Mouse (Mus musculus) neural tube, embryonic 14.5 days (tissue): ENCODE measurements around the gene Atp6v1e1. TPM values are rescaled to one million over a fixed set of nuclear protein-coding genes. Genes with fewer than 3 reads are reported as not detected.

Experiments used
- ATAC-seq: fragments of 200-750 bp; cut with Nextera tagmentation; 2 replicates; pipeline ENCODE4 v1.8.0; 2017; ENCODE audit warnings: low read depth, mild to moderate bottlenecking, moderate TSS enrichment, moderate library complexity
- H3K27ac ChIP-seq: fragments of 300-500 bp; sonication (generic); 2 replicates; pipeline ENCODE4 v1.5.1; 2014; ENCODE audit warnings: low read depth, mild to moderate bottlenecking, control low read depth, low read length, moderate library complexity, mixed read lengths
- H3K27me3 ChIP-seq: fragments of 300-500 bp; sonication (generic); 2 replicates; pipeline ENCODE4 v1.6.1; 2014; ENCODE audit warnings: low read length; ENCODE audit not compliant: control insufficient read depth, insufficient read depth
- H3K36me3 ChIP-seq: fragments of 300-500 bp; sonication (generic); 2 replicates; pipeline ENCODE4 v1.6.1; 2014; ENCODE audit warnings: low read length, mixed read lengths; ENCODE audit not compliant: control insufficient read depth, insufficient read depth
- H3K4me1 ChIP-seq: fragments of 300-500 bp; sonication (generic); 2 replicates; pipeline ENCODE4 v1.6.1; 2014; ENCODE audit warnings: low read length; ENCODE audit not compliant: control insufficient read depth, insufficient read depth
- H3K4me2 ChIP-seq: fragments of 300-500 bp; sonication (generic); 2 replicates; pipeline ENCODE4 v1.6.1; 2014; ENCODE audit warnings: mild to moderate bottlenecking, low read depth, low read length, control low read depth
- H3K4me3 ChIP-seq: fragments of 300-500 bp; sonication (generic); 2 replicates; pipeline ENCODE4 v1.5.1; 2014; ENCODE audit warnings: low read depth, low read length, control low read depth, mixed read lengths
- H3K9ac ChIP-seq: fragments of 300-500 bp; sonication (generic); replicated peaks from 2 replicates; pipeline ENCODE4 v1.6.1; 2014; ENCODE audit warnings: low read depth, mild to moderate bottlenecking, control low read depth, low read length, mixed read lengths
- H3K9me3 ChIP-seq: fragments of 300-500 bp; sonication (generic); 2 replicates; pipeline ENCODE4 v1.6.1; 2016; ENCODE audit warnings: low read length; ENCODE audit not compliant: control insufficient read depth
- WGBS: fragments of 180-500 bp; shearing (Covaris S2); extraction: QIAGEN DNeasy Blood & Tissue Kit; methylation state at CpG from one replicate; pipeline ENCODE4 v1.1.7; 2014; 5-methylcytosine and 5-hydroxymethylcytosine counted together
- microRNA-seq: library from miRNA; unstranded; fragments of <30 nt; microRNA quantifications from one replicate; pipeline ENCODE4, GENCODE M21; 2016
- polyA plus RNA-seq: library from polyadenylated mRNA; unstranded; fragments of >200 nt; fragmentation: Nextera tagmentation; extraction: Ambion mirVana; gene quantifications from 2 replicates; pipeline ENCODE4 v1.2.1, GENCODE M21; 2014

The Atp6v1e1 gene
- polyA plus RNA-seq, 1 experiment from 2014 or later: 335 TPM

- 93% methylated on average over 1 of the region's 1 CpGs for WGBS
- H3K27ac ChIP-seq: no peak overlapping the region
- H3K9me3 ChIP-seq: no peaks in the 10 kb centered on the region
- H3K4me1 ChIP-seq: peaks cover 10% of the 10 kb centered on the region; the same call in 1 of the 2 replicates
- H3K27me3 ChIP-seq: no peaks in the 10 kb centered on the region
- no peak overlapping the region for H3K4me3 ChIP-seq
- no peak overlapping the region for H3K9ac ChIP-seq
- no peak overlapping the region for H3K4me2 ChIP-seq
- H3K36me3 ChIP-seq: no peaks in the 10 kb centered on the region
- no peak for ATAC-seq
Observed at GRCm38 (mm10) chr6:120769972-120770371, 52.6 kb downstream of the Atp6v1e1 start.

DNA sequence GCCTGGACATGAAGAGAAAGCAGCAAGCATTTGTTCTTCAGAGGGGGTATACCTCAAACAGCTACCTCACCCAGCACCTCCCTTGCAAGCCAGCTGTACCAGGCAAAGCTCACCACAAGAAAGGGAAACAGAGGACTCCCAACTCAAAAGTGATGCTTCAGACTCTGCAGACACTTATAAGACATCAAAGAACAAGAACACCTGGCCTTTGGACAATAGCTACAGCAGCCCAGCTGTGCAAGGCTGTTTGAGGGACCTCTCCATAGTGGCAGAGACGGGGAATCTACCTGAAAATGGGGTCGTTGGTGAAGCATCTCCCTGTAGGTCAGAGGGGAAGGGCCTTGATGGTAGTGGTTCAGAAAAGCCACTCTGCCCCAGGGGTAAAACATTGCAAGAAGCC lies 61.4 kb downstream of the Atp6v1e1 start:
- 90% methylated on average over 2 of the region's 2 CpGs for WGBS
- no peaks in the 10 kb centered on the region for H3K9me3 ChIP-seq
- no peak overlapping the region for H3K4me2 ChIP-seq
- peaks cover 25% of the 10 kb centered on the region for H3K36me3 ChIP-seq
- no peak for ATAC-seq
- H3K9ac ChIP-seq: no peak overlapping the region
- H3K4me3 ChIP-seq: no peak overlapping the region
- no peak overlapping the region for H3K27ac ChIP-seq
- no peaks in the 10 kb centered on the region for H3K4me1 ChIP-seq
- H3K27me3 ChIP-seq: no peaks in the 10 kb centered on the region

GRCm38 (mm10) chr6:120746416-120746815 lies 76.2 kb downstream of the Atp6v1e1 start:
- ATAC-seq: no peak
- Histone ChIP-seq H3K4me2 (no peak overlapping the region), H3K36me3 (peaks cover 6% of the 10 kb centered on the region; the same call in 1 of the 2 replicates), H3K4me1 (no peaks in the 10 kb centered on the region), H3K9ac (no peak overlapping the region), H3K27ac (no peak overlapping the region), H3K4me3 (no peak overlapping the region), H3K9me3 (no peaks in the 10 kb centered on the region), H3K27me3 (no peaks in the 10 kb centered on the region)
- 95% methylated on average over 2 of the region's 2 CpGs for WGBS

Small RNAs within 50 kb of the gene (microRNA-seq; reads per million reads assigned to microRNA genes)
- gene Gm25193: not detected

Other genes starting within 250 kb of the Atp6v1e1 start
- 3.1 and 4.4 TPM in 2 replicates for gene Cecr2, start 156.4 kb downstream of the Atp6v1e1 start, polyA plus RNA-seq
- gene Slc25a18, start 49.2 kb downstream of the Atp6v1e1 start, polyA plus RNA-seq: 17.2 and 29.1 TPM in 2 replicates
- gene Bcl2l13, start 13.4 kb upstream of the Atp6v1e1 start, polyA plus RNA-seq: 22.3 and 27.5 TPM in 2 replicates
- 38.1 and 39.6 TPM in 2 replicates for gene Bid, start 94.1 kb upstream of the Atp6v1e1 start, polyA plus RNA-seq